Mouse (Mus musculus) ZHBTc4 (cell line): ENCODE results near the gene S1pr2.
"Not testable (repeated sequence)": the region's sequence is repeated elsewhere in the genome, so short reads cannot be mapped to it uniquely, and the experiment has no call there.

Source experiments
- DNase-seq: peaks from one replicate; pipeline ENCODE4 v3.0.0-alpha.2; 2011; ENCODE audit warnings: low read depth, low spot score

S1pr2 gene

DNA sequence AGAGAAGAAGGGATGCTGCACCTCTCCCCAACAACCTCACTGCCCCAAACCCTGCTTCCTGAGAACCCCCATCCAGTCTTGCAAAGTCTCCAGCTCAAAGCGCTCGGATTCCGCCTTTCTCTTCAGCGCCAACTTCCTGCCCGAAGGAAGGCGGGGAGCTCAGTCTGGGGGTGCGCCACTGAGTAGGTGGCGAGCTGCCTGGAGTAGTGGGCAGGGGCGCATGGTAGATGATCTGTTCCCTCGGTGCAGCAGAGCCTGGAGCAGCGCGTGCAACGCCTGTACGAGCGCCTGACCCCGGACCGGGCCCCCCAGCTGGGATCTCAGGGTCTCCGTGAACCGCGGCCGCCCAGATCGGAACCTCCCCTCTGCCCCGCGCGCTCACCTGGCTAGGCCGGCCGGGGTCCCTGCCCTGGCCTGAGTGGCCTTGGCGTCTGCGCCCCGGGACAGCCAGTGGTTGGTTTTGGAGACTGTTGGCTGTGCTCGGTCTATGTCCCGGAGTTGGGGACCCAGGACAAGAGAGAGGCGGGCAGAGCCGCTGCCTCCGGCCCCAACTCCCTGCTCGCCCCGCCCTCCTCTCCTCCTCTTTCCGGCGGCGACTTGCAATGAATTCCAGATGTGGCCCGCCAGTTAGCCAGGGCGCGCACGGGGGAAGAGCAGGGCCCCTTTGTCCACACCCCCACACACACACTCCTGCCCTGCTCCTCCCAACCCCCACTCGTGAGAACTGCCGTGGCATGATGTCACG, at the start of gene S1pr2:
TSS of gene S1pr2 (minus strand) at position 566 of the 745 bp plus-strand sequence.
- peak; percentile 93 for DNase-seq

DNA sequence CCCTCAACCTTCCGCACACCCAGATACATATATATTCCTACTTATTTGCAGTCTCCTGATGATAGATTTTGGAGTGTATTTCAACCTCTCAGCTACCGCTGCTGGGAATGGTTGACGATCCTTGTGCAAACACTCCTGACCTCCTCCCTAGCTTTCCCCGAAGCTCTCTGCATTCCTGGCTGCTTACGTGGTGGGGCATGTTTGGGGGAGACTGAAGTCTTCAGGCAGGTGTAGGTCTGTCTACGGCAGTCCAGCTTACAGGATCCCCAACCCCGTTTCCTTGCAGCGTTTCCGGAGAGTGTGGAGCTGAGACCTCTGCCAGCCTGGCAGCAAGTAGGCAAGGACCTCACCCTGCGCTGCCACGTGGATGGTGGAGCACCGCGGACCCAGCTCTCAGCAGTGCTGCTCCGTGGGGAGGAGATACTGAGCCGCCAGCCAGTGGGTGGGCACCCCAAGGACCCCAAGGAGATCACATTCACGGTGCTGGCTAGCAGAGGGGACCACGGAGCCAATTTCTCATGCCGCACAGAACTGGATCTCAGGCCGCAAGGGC, 48.8 kb upstream of the S1pr2 start:
- no peak for DNase-seq

DNA sequence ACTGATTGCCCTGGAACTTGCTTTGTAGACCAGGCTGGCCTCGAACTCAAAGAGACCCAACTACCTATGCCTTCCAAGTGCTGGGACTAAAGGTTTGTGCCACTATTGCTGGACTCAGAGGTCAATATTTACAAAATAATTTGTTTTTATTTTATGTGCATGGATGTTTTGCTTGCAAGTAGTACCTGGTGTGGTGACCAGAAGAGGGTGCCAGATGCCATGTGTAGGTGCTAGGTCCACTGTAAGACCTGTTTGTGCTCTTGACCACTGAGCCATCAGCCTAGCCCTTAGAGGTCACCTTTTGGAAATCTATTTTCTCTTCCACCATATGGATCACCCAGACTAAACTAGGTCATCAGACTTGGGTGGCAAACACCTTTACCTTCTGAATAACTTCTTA, 46.1 kb upstream of the S1pr2 start:
- no peak for DNase-seq

DNA sequence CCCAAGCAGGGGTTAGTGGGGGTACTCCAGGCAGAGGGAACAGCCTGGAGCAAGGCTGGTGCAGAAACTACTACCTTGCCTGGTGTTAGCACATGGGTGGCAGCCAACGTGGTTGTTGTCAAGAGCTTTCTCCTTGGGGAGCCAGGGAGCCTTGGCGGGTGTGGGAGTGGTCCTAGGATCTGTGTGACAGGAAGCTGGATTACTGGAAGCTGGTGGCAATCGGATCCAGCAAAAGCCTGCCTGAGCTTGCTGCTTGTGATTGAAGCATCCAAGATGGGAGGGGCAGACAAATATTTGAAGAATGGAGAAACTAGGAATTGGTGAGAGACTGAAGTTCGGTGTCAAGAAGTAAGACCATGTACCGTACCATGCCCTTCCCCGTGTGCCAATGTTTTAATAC, 45.7 kb upstream of the S1pr2 start:
- DNase-seq: peak; percentile 86

DNA sequence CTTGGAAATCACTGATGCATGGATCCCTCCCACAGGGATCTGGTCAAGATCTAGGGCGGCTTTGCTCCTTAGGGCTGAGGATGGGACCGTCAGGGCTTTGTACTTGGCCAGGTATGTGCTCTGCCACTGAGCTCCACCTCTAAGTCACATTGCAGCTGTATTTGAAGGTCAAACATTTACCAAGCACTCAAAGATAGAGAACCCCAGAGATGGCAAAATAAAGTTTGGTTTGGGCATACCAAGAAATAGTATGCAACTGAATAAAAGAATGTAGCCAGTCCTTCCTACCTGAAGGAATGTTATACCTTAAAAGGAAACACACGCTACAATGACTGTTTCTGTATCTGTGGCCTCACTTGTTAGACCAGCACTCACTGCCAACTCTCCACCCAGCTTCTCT, 44.8 kb upstream of the S1pr2 start:
- no peak for DNase-seq

DNA sequence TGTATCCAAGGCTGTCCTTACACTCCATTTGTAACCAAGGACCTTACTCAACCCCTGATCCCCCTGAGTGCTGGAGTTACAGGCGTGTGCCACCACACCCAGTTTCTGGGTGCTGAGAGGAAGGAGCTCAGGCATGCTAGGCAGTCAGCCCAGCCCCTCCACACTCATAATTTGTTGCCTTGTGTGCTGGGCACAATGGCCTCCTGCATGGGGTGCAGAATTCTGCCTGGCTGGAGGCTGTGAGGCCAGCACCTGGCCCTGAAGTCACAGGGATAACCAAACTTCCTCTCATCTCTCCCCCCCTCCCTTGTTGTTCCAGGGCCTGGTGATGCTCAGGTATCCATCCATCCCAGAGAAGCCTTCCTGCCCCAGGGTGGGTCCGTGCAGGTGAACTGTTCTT, 42.0 kb upstream of the S1pr2 start:
- DNase-seq: no peak

DNA sequence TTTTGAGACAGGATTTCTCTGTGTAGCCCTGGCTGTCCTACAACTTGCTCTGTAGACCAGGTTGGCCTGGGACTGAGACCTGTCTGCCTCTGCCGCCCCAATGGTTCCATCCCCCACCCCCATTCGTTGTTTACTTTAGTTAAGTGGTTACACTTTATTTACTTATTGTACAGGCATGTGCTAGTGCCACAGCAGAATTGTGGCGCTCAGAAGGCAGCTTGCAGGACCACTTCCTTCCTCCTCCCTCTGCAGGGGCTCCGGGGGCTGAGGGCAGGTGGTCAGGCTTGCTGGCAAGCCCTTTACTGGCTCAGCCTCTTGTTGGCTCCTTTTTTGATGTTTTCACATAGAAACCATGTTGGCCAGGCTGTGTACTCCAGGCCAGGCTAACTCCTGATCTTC, 40.6 kb upstream of the S1pr2 start:
- DNase-seq: no peak

GRCm38 (mm10) chr9:21016331-21017176, 40.0 kb upstream of the S1pr2 start:
- peak; percentile 73 for DNase-seq

DNA sequence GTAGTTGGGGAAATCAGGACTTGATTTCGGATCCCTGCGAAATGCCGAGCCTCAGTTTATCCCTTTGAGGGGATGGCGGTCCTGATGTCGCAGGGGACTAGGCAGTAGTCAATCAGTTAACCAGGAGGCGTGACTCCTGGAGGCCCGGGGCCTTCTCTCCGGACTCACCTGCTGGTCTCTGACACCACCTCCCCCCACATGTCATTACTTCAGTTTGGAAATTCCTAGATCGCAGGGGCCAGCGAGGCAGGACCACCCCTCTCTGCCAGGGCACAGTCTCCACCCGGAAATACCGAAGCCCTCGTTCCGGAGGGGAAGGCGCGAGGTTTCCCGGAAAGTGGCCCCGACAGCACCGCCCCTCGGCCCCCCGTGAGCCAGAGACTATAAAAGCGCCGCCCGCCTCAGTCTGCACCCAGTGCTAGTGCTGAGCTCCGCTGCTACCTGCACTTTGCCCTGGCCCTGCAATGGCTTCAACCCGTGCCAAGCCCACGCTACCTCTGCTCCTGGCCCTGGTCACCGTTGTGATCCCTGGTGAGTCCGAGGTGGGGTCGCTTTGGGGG, 39.1 kb upstream of the S1pr2 start, which contains the start of gene Icam1:
TSS of gene Icam1 (plus strand) at position 415 of the 560 bp plus-strand sequence.
- DNase-seq: peak; percentile 87

DNA sequence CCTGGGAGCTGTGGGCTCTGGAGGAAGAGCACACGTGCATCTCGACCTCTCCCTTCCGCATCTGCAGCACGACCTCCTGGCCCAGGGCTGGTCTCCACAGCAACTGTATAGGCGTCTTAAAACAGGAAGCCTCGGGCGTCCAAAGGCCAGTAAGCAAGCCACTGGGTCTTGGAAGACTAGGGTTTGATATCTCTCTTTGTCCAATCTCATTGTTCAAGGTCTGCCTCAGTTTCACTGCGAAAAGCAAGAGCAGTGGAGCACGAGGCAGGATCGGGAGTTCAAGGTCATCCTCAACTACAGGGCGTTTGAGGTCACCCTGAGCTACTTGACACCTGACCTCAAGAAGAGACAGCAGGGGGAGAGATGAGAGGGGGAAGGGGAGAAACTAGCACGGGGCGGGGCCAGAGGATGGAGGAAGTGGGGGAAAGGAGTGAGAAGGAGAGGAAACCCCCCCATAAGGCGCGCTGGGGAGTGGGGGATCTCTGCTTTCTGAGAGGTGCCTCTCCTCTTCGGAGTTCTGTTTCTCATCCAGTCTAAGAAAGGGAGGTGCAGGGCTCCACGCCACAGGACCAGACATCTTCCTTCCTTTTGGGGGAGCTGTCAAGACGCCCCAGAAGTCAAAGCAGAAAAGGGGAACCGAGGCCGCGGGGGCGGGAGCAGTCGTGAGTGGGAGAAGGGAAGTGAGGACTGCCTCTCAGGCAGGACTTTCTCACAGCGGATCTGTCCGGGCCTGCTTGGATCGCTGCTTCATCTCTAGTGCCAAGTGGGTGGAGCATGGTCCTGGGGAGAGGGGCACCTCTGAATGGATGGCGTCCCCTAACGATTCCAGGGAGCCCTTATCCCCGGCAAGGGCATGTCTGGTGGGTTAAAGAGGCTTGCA, 38.4 kb upstream of the S1pr2 start:
- peak; percentile 86 for DNase-seq

- no peak for DNase-seq
Observed at GRCm38 (mm10) chr9:21012368-21012767, 35.8 kb upstream of the S1pr2 start.

DNA sequence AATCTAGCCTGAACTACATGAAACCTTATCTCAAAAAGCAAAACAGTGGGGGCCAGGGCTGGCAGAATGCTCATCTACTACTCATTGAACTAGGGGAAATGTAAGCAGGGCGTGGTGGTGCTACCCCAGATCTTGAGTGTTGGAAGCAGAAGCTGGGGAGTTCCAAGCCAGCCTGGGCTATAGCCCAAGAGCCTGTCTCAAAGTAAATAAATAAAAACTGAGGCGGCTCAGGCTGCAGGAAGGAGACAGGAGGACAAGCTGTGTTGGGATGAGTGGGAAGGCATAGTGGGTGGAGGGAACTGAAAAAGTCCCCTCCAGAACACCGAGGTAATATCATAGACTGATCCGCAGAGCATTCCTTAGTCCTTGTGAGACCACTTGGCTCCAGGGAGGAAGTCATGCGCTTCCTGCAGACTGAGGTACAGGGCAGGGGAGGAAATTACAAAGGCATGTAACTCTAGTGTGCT, 35.3 kb upstream of the S1pr2 start:
- DNase-seq: no peak

DNA sequence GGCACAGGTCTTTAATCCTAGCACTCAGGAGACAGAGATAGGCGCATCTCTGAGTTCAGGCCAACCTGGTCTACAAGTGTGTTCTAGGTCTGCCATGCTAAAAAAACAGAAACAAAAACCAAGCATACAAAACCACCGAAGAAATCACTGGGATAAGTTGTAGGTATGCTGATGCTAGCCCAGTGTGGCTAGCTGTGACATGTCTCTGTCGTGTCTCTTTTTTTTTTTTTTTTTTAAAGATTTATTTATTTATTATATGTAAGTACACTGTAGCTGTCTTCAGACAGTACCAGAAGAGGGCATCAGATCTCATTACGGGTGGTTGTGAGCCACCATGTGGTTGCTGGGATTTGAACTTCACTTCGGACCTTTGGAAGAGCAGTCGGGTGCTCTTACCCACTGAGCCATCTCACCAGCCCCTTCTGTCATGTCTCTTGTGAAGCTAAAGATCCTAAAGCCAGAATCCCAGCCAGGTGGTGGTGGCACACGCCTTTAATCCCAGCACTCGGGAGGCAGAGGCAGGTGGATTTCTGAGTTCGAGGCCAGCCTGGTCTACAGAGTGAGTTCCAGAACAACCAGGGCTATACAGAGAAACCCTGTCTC, 34.5 kb upstream of the S1pr2 start:
- not testable (repeated sequence) for DNase-seq

- DNase-seq: no peak
Observed at GRCm38 (mm10) chr9:21010362-21010761, 33.8 kb upstream of the S1pr2 start.

DNA sequence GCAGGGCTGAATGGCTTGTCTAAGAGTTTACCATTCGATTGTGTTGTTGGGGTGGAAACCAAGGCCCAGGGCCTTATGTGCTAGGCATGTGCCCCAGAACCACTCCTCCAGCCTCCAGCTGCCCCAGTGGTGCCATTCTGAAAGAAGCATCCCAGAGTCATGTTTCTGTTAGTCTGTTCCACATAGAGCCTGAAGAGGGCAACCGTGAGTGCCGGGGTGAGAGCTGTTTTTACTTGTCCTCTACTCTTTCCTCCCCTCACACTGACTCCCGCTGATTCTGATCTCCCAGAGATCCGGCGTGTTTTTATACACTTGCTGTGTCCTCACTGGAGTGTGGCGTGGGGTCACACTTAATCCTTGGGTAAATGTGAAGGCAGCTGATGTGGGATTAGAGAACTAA, 31.4 kb upstream of the S1pr2 start:
- peak; percentile 71 for DNase-seq

DNA sequence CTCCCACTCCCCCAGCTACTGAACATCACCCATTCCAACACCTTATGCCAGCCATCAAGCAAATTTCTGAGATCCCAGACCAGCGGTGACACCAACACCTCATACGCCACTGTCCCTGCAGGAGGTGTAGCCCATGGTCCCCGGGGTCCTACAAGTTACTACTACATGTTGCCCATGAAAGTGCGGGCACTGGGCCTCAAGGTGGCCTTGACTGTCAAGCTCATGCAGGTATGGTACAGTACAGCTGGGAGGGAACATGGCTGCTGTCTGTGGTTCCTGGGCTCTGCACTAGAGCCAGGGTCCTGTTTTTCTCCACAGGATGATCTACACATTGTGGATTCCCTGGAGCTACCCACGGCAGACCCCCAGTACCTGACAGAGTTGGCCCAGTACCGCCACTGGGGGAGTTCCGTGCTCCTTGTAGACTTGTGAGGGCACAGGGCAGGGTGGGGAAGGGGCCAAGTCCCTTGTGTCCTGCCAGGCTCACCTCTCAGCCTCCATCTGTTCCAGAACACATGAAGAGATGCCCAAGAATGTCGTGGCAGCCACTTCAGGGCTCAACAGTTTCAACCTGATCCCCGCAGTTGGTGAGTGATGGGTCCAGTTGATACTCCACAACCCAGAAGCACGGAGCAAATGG, 30.9 kb upstream of the S1pr2 start:
- DNase-seq: no peak

DNA sequence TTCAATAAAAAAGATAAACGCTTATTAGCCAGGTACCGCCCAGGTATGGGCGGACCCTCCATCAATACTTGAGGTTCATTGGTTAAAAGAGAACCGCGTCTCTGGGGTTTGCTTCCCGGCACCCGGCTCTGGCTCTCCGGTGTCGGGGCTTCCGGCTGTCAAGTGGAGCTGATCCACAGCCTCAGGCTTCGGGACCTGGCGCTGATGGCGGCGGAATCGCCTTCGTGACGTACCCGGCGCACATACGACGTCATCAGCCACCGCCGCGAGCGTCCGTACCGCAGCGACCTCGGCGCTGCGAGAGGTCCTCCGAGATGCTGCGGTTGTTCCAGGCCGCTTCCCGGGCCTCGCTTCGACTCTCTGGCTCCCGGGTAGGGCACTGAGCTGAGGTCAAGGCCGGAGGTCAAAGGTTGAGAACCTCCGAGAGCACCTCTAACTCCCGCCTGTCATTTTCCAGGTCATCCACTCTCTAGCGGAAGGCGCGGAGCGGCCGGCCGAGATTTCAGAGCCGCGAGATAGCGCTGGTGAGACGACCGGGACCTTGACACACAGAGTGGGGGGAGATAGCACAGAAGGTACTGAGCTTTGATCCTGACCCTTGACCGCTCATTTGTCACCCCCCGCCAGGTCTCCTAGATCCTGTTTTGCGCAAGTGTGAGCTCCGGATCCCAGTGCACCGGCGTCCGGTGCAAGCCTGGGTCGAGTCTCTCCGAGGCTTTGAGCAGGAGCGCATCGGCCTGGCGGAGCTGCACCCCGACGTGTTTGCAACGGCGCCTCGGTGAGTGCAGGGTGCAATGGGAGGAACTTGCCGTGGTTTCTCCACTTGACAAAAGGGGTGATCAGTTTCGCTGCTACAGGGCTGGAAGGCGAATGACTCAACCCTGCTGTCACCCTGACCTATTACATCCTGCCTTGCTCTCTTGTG, 26.3 kb upstream of the S1pr2 start, which contains the start of gene Mrpl4:
TSS of gene Mrpl4 (plus strand) at position 112 of the 925 bp plus-strand sequence.
- DNase-seq: peak; percentile 96

DNA sequence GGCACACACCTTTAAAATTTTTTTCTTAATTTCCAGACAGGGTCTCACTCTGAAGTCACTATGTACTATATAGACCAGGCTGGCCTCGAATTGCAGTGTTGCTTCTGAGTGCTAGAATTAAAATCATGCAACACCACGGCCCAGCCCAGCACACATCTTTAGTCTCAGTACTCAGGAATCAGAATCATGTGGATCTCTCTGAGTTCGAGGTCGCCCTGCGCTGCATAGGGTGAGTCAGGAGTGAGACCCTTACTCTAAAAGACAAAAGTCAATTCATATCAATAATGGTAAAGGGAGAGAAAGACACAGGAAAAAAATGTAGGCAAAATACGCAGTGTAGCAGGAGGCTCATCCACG, 25.7 kb upstream of the S1pr2 start:
- no peak for DNase-seq

GRCm38 (mm10) chr9:21001651-21002200, 25.1 kb upstream of the S1pr2 start:
- peak; percentile 75 for DNase-seq
